Mouse (Mus musculus) myocyte (in vitro differentiated cells): ENCODE data around the gene Taf3.

ENCODE experiments used
- CEBPB ChIP-seq: IDR thresholded peaks from 2 replicates; pipeline ENCODE4 v1.6.1; 2011; ENCODE audit warnings: mild to moderate bottlenecking, moderate library complexity; ENCODE audit not compliant: poor library complexity, insufficient read depth, severe bottlenecking
- MAX ChIP-seq: IDR thresholded peaks from one replicate; pipeline ENCODE4 v1.6.1; 2011; ENCODE audit warnings: low read depth, mild to moderate bottlenecking, control low read depth
- MYOD1 ChIP-seq, 3 experiments: IDR thresholded peaks; one replicate each; pipeline ENCODE4 v1.6.1; 2011; ENCODE audit warnings: control low read depth in 2 of 3, low read depth in 2 of 3, mild to moderate bottlenecking in 2 of 3, moderate library complexity in 1 of 3; ENCODE audit not compliant: insufficient read length in 2 of 3, control insufficient read depth in 1 of 3
- POLR2A ChIP-seq: IDR thresholded peaks from one replicate; pipeline ENCODE4 v1.6.1; 2011; ENCODE audit warnings: low read depth, mild to moderate bottlenecking, control low read depth, moderate library complexity; ENCODE audit not compliant: insufficient read length
- POLR2AphosphoS2 ChIP-seq: IDR thresholded peaks from one replicate; pipeline ENCODE4 v1.6.1; 2011; ENCODE audit warnings: low read depth, control low read depth; ENCODE audit not compliant: insufficient read length
- REST ChIP-seq: IDR thresholded peaks from one replicate; pipeline ENCODE4 v1.6.1; 2011; ENCODE audit warnings: mild to moderate bottlenecking, control low read depth, moderate library complexity; ENCODE audit not compliant: insufficient read depth, insufficient read length
- TCF12 ChIP-seq: IDR thresholded peaks from one replicate; pipeline ENCODE4 v1.6.1; 2011; ENCODE audit warnings: mild to moderate bottlenecking, control low read depth; ENCODE audit not compliant: poor library complexity, insufficient read depth, severe bottlenecking
- TCF3 ChIP-seq: IDR thresholded peaks from one replicate; pipeline ENCODE4 v1.6.1; 2011; ENCODE audit warnings: low read depth, control low read depth; ENCODE audit not compliant: insufficient read length
- USF1 ChIP-seq: IDR thresholded peaks from one replicate; pipeline ENCODE4 v1.6.1; 2011; ENCODE audit warnings: low read depth, mild to moderate bottlenecking, control low read depth, moderate library complexity

- TF ChIP-seq POLR2A (no peak), MAX (no peak), MYOD1 (IDR thresholded peaks at IDR 0.05; ENCODE audit: control insufficient read depth in 1 of 3, insufficient read length in 2 of 3, low read depth in 2 of 3) (no peak), TCF3 (no peak), USF1 (no peak), REST (no peak), CEBPB (no peak), POLR2AphosphoS2 (no peak), TCF12 (no peak)
Measured at GRCm38 (mm10) chr2:10033684-10034083, 14.7 kb downstream of the Taf3 start.
